Mouse (Mus musculus): ENCODE results near the gene Olfr834.

Olfr834 gene

GRCm38 (mm10) chr9:18987690-18988089 lies at the start of gene Olfr834:
TSS of gene Olfr834 (plus strand) at chr9:18987990.
- no peak for DNase-seq (ENCODE audit: low spot score in 2 of 2)

GRCm38 (mm10) chr9:18962021-18962420 lies 25.8 kb upstream of the Olfr834 start:
- DNase-seq (ENCODE audit: low spot score in 2 of 2): no peak

DNA sequence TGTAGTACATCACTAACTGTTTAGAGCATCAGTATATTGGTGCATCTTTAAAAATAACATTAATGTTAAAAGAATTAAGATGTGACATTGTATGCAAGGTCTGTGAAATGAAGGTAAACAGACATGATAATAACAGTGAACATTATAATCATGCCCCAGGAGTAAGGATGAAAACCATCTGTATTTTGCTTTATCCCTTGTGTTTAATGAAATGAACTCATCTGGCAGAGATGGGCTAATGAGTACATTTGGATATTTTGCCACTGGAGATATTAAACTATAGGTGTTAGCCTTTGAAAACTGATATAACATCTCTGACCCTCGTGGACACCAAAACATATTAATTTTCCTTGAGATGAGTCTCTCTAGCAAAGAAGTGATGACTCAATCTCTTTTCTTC lies 44.6 kb downstream of the Olfr834 start, which contains the start of gene Olfr835:
Gene Olfr835 (plus strand): TSS at position 301 of the 400 bp plus-strand sequence.
- DNase-seq (ENCODE audit: low spot score in 2 of 2): no peak

Data from right cerebral cortex, postnatal 36 days (tissue).